Comparison of ENCODE assay signal across 19 mouse cellular contexts in genomic region chr5:36510956-36511355, GRCm38 (mm10). TPM values are rescaled to one million over a fixed set of nuclear protein-coding genes. Genes with fewer than 3 reads are reported as not detected.
"Had no signal": no experiment of that assay in that cellular context is flagged by ENCODE, and none has a peak within 500 bp of the region (broad histone marks: within the 10 kb centered on the region; RNA-seq: fewer than 3 reads in every experiment).

No protein-coding gene starts in this region.

- H3K27ac ChIP-seq: midbrain, embryonic 10.5 days; midbrain, embryonic 12.5 days; neural tube, embryonic 13.5 days; neural tube, embryonic 15.5 days had no signal

- H3K4me1 ChIP-seq: midbrain, embryonic 10.5 days; midbrain, embryonic 12.5 days; neural tube, embryonic 13.5 days; neural tube, embryonic 15.5 days had no signal

- H3K9me3 ChIP-seq: midbrain, embryonic 10.5 days; midbrain, embryonic 12.5 days; neural tube, embryonic 13.5 days; neural tube, embryonic 15.5 days had no signal

- H3K27me3 ChIP-seq: midbrain, embryonic 12.5 days; neural tube, embryonic 13.5 days; neural tube, embryonic 15.5 days had no signal

- ATAC-seq: midbrain, embryonic 16.5 days had no signal

- H3K4me2 ChIP-seq: lung, embryonic 14.5 days; midbrain, embryonic 12.5 days; neural tube, embryonic 13.5 days; neural tube, embryonic 15.5 days had no signal

- H3K9ac ChIP-seq: lung, embryonic 14.5 days; midbrain, embryonic 12.5 days; neural tube, embryonic 13.5 days; neural tube, embryonic 15.5 days had no signal

- H3K4me3 ChIP-seq: midbrain, embryonic 10.5 days; midbrain, embryonic 12.5 days; myocyte; neural tube, embryonic 13.5 days; neural tube, embryonic 15.5 days had no signal

- DNase-seq: lung, embryonic 14.5 days; lung, postnatal 10 days; lung, postnatal 4 days; midbrain, embryonic 14.5 days; retina, postnatal 1 day; right cerebral cortex, adult 18-20 months; right cerebral cortex, postnatal 25 days; right cerebral cortex, postnatal 4 days; spleen, adult 18-20 months; thymus, adult 18-20 months; thymus, postnatal 14 days; thymus, postnatal 36 days had no signal

RNA-seq across cellular contexts. Expression of gene Ccdc96, which starts 26.6 kb away (rescaled TPM):
- polyA plus RNA-seq: small intestine, adult 2 months had no signal
